Mouse (Mus musculus): ENCODE measurements around the gene Lamb3. TPM values are rescaled to one million over a fixed set of nuclear protein-coding genes. Genes with fewer than 3 reads are reported as not detected.

The Lamb3 gene
- polyA plus RNA-seq, 1 experiment, result 62.3 TPM

DNA sequence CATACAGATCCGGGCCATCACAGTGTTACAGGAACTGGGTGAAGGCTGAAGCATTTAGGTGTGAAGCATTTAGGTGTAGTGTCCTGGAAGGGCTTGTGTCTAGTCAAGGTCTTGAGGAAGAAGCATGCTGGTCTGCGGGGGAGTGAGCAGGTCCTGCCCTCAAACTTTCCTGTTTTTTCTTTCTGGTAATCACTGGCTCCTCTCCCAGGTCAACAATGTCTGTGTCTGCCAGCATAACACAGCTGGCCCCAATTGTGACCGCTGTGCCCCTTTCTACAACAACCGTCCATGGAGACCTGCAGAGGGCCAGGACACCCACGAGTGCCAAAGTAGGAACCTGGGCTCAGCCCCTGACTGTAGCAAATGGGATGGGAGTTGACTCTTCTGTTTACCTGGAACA, 120.2 kb downstream of the Lamb3 start:
- H3K4me3 ChIP-seq (replicated peaks; ENCODE audit: extremely low read depth, low read depth, low read length), result no peak overlapping the region
- TF ChIP-seq POLR2A (IDR thresholded peaks at IDR 0.05; ENCODE audit: borderline replicate concordance, extremely low read depth, low read depth, low read length) (no peak), CTCF (IDR thresholded peaks at IDR 0.05; ENCODE audit: insufficient read depth, low read length) (no peak)
- WGBS, result 63% methylated on average over 5 of the region's 5 CpGs
- no peak for DNase-seq
- no peaks in the 10 kb centered on the region for H3K4me1 ChIP-seq (ENCODE audit: control insufficient read depth, insufficient read depth, low read length)

DNA sequence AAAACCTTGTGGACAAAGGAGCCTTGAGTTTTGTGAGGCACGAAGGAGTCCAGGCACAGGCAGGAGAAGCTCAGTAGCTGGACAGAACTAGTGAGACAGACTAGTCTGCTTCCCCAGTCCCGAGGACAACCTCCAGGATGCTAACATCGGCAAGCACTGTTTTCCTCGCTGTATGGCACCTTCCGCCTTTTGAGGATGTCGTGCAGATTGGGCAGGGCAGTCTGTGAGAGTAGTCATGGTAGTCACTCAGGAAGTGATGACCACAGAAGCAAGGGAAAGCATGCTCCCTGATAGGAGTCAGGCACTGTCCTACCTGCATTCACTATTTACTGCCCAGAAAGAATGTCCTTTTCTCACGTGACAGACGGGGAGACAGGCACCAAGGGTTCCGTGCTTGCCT, 122.1 kb downstream of the Lamb3 start:
- H3K4me3 ChIP-seq (replicated peaks; ENCODE audit: extremely low read depth, low read depth, low read length), result no peak overlapping the region
- no peaks in the 10 kb centered on the region for H3K4me1 ChIP-seq (ENCODE audit: control insufficient read depth, insufficient read depth, low read length)
- no peak for TF ChIP-seq CTCF (IDR thresholded peaks at IDR 0.05; ENCODE audit: insufficient read depth, low read length)
- no peak for TF ChIP-seq POLR2A (IDR thresholded peaks at IDR 0.05; ENCODE audit: borderline replicate concordance, extremely low read depth, low read depth, low read length)
- no peak for DNase-seq
- WGBS, result 72% methylated on average over 9 of the region's 9 CpGs

DNA sequence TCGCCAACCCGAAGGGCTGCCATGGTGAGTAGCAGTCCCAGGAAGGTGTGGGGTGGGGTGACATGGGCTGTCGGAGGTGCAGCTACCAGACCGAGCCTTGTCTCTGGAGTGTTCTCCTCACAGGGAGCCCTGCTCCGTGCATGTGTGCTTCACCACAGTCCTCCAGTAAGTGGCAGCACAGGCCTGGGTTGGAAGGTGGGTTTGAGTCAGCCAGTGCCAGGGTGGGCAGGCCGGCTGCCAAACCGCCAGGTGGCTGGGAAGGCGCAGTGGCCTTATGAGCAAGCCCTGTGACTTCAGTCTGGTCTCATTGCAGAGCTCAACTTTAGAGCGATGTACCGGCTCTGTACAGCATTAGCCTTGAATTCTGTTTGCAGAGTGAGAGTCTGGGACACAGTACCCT, 122.7 kb downstream of the Lamb3 start:
- Histone ChIP-seq H3K4me3 (replicated peaks; ENCODE audit: extremely low read depth, low read depth, low read length) (no peak overlapping the region), H3K4me1 (ENCODE audit: control insufficient read depth, insufficient read depth, low read length) (no peaks in the 10 kb centered on the region)
- TF ChIP-seq POLR2A (IDR thresholded peaks at IDR 0.05; ENCODE audit: borderline replicate concordance, extremely low read depth, low read depth, low read length) (no peak), CTCF (IDR thresholded peaks at IDR 0.05; ENCODE audit: insufficient read depth, low read length) (peak; percentile 54)
- DNase-seq, result no peak
- WGBS, result 47% methylated on average over 10 of the region's 10 CpGs

- no peak overlapping the region for H3K4me3 ChIP-seq (replicated peaks; ENCODE audit: extremely low read depth, low read depth, low read length)
- no peak for DNase-seq
- H3K4me1 ChIP-seq (ENCODE audit: control insufficient read depth, insufficient read depth, low read length), result no peaks in the 10 kb centered on the region
- 88% methylated on average over 7 of the region's 7 CpGs for WGBS
- no peak for TF ChIP-seq POLR2A (IDR thresholded peaks at IDR 0.05; ENCODE audit: borderline replicate concordance, extremely low read depth, low read depth, low read length)
- no peak for TF ChIP-seq CTCF (IDR thresholded peaks at IDR 0.05; ENCODE audit: insufficient read depth, low read length)
These were observed 123.1 kb downstream of the Lamb3 start for GRCm38 (mm10) chr1:193330626-193331025.

GRCm38 (mm10) chr1:193332018-193332417, 124.5 kb downstream of the Lamb3 start:
- Histone ChIP-seq H3K4me1 (ENCODE audit: control insufficient read depth, insufficient read depth, low read length) (no peaks in the 10 kb centered on the region), H3K4me3 (replicated peaks; ENCODE audit: extremely low read depth, low read depth, low read length) (no peak overlapping the region)
- 87% methylated on average over 13 of the region's 13 CpGs for WGBS
- TF ChIP-seq CTCF (IDR thresholded peaks at IDR 0.05; ENCODE audit: insufficient read depth, low read length) (no peak), POLR2A (IDR thresholded peaks at IDR 0.05; ENCODE audit: borderline replicate concordance, extremely low read depth, low read depth, low read length) (no peak)
- no peak for DNase-seq

- Histone ChIP-seq H3K4me1 (ENCODE audit: control insufficient read depth, insufficient read depth, low read length) (no peaks in the 10 kb centered on the region), H3K4me3 (replicated peaks; ENCODE audit: extremely low read depth, low read depth, low read length) (no peak overlapping the region)
- no peak for DNase-seq
- TF ChIP-seq POLR2A (IDR thresholded peaks at IDR 0.05; ENCODE audit: borderline replicate concordance, extremely low read depth, low read depth, low read length) (no peak), CTCF (IDR thresholded peaks at IDR 0.05; ENCODE audit: insufficient read depth, low read length) (no peak)
- WGBS, result 79% methylated on average over 1 of the region's 1 CpGs
These were observed 125.2 kb downstream of the Lamb3 start for GRCm38 (mm10) chr1:193332671-193333070.

- TF ChIP-seq CTCF (IDR thresholded peaks at IDR 0.05; ENCODE audit: insufficient read depth, low read length), result no peak
- no peak for TF ChIP-seq POLR2A (IDR thresholded peaks at IDR 0.05; ENCODE audit: borderline replicate concordance, extremely low read depth, low read depth, low read length)
- WGBS, result 78% methylated on average over 3 of the region's 3 CpGs
- Histone ChIP-seq H3K4me3 (replicated peaks; ENCODE audit: extremely low read depth, low read depth, low read length) (no peak overlapping the region), H3K4me1 (ENCODE audit: control insufficient read depth, insufficient read depth, low read length) (no peaks in the 10 kb centered on the region)
- DNase-seq, result no peak
These were observed 126.3 kb downstream of the Lamb3 start for GRCm38 (mm10) chr1:193333776-193334175.

DNA sequence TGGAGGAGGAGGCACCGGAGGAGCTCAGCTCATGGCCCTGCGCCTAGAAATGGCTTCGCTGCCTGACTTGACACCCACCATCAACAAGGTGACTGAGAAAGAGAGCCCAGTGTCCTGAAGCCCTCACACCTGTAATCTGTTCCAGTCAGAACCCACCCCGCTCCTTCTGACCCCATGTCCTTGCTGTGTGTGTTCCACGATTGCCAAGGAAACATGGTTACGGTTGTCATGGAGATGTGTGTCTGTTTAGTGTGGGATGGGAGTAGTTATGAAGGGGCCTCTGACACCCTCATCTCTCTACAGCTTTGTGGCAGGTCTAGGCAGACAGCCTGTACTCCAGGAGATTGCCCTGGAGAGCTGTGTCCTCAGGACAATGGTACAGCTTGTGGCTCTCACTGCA, 127.0 kb downstream of the Lamb3 start:
- no peak overlapping the region for H3K4me3 ChIP-seq (replicated peaks; ENCODE audit: extremely low read depth, low read depth, low read length)
- 71% methylated on average over 6 of the region's 6 CpGs for WGBS
- no peak for DNase-seq
- no peaks in the 10 kb centered on the region for H3K4me1 ChIP-seq (ENCODE audit: control insufficient read depth, insufficient read depth, low read length)
- TF ChIP-seq CTCF (IDR thresholded peaks at IDR 0.05; ENCODE audit: insufficient read depth, low read length) (no peak), POLR2A (IDR thresholded peaks at IDR 0.05; ENCODE audit: borderline replicate concordance, extremely low read depth, low read depth, low read length) (no peak)

DNA sequence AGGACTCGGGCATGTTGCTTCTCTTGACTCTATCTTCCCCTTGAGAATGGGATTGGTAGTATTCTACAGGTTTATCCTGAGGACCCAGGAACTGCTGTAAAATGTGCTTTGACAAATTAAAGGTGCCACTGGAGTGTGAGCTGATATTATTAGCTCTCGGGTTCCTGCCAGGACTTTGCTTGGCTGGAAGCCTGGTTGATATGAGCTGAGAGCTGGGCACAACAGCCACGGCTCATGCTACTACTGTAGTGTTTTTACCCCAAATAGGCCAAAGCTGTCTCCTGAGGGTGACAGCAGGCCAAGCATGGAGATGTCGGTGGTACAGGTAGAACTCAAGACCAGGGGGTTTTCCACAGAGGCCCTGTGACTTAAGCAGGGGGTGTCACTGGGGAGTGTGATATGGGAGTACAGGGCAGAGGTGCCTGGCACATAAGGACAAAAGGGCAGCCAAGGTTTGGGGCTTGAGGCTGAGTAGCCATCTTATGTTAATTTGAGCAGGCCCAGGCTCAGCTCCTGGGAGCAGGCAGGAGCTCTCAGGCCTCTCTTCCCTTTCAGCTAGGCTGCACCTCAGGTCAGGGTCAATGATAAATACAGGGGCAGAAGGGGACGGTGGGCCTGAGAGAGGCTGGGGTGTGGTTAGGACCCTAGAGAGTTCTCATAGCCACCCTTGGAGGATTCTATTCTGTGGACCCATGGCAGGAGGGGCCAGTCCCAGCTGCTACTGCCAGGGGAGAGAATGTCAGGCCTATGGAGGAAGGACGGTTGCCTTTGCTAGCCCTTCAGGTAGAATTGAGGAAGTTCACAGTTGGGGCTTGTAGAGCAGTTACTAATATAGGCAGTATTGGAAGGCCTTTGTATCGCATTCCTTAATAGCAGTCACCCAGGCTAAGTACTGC, 128.9 kb downstream of the Lamb3 start:
- DNase-seq, result no peak
- no peaks in the 10 kb centered on the region for H3K4me1 ChIP-seq (ENCODE audit: control insufficient read depth, insufficient read depth, low read length)
- TF ChIP-seq CTCF (IDR thresholded peaks at IDR 0.05; ENCODE audit: insufficient read depth, low read length), result no peak
- no peak for TF ChIP-seq POLR2A (IDR thresholded peaks at IDR 0.05; ENCODE audit: borderline replicate concordance, extremely low read depth, low read depth, low read length)
- no peak overlapping the region for H3K4me3 ChIP-seq (replicated peaks; ENCODE audit: extremely low read depth, low read depth, low read length)
- WGBS, result 71% methylated on average over 7 of the region's 7 CpGs

DNA sequence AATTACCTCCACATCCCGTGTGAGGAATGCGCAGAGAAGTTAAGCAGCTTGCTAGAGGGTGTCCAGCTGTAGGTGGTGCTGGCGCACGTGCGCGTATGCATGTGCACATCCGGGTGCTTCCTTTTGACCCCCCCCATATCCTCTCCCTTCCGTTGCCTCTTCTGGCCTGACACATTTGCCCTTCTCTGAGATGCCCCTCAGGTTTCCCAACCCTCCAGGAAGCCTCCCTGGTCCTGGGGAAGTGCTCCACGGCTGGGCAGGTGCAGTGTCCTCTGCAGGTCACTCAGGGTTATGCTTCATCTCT, 129.5 kb downstream of the Lamb3 start:
- 68% methylated on average over 9 of the region's 9 CpGs for WGBS
- DNase-seq, result no peak
- no peaks in the 10 kb centered on the region for H3K4me1 ChIP-seq (ENCODE audit: control insufficient read depth, insufficient read depth, low read length)
- TF ChIP-seq CTCF (IDR thresholded peaks at IDR 0.05; ENCODE audit: insufficient read depth, low read length), result no peak
- TF ChIP-seq POLR2A (IDR thresholded peaks at IDR 0.05; ENCODE audit: borderline replicate concordance, extremely low read depth, low read depth, low read length), result no peak
- no peak overlapping the region for H3K4me3 ChIP-seq (replicated peaks; ENCODE audit: extremely low read depth, low read depth, low read length)

All from lung, adult 2 months (tissue).